Mouse (Mus musculus): ENCODE measurements at regions not wholly inside any gene's neighbourhood (a gene's known extent, or its start where the extent isn't known, plus 50 kb on each side); places are given as distances from the start of the nearest gene placed in this dataset.

DNA sequence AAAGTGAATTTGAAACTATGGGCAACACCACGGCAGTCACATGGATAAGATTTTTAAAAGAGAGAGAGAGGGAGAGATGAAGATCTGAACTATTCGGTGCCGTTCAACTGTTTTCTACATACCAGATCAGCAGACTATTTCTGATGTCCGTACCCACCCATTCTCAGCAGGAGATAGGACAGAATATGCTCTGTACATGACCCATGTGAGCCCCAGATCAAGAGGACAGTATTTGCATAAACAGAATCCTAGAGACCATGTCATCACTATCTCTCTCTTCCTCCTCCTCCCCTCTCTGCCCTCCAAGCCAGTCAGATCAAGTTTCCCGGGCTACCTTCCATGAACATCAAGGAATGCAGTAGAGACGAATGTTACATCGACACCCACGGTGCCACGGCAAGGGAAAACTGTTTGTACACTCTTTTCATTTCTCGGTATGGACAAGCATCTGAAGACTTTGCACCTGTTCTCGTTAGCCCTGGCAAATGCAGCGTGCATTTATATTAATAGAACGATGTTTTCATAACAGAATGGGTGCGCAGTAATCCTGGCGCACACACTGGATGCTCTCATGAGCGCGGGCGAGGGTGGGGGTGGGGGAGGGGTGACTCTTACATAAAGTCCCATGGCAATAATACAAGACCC is 177.7 kb downstream of the Rps12 start:
- H3K27ac ChIP-seq (ENCODE audit: insufficient read depth, low read depth, low read length, poor library complexity, severe bottlenecking) = no peak overlapping the region
- no peak overlapping the region for H3K4me3 ChIP-seq (ENCODE audit: insufficient read depth in 1 of 2, low read depth in 1 of 2, low read length in 2 of 2, poor library complexity in 1 of 2, severe bottlenecking in 1 of 2)
- no peak for DNase-seq (ENCODE audit: low read depth, low spot score)
- H3K36me3 ChIP-seq (ENCODE audit: control insufficient read depth, insufficient read depth, low read length, poor library complexity, severe bottlenecking) = no peaks in the 10 kb centered on the region
- no peak for TF ChIP-seq CHD2 (IDR thresholded peaks at IDR 0.05; ENCODE audit: low read depth, low read length)
- TF ChIP-seq ZNF384 (IDR thresholded peaks at IDR 0.05; ENCODE audit: low read depth, low read length) = no peak
- no peak for TF ChIP-seq HCFC1 (IDR thresholded peaks at IDR 0.05; ENCODE audit: borderline replicate concordance, insufficient read depth, low read length)
- no peak for TF ChIP-seq MAFK (IDR thresholded peaks at IDR 0.05; ENCODE audit: insufficient read depth, low read depth, low read length)
- no peak for TF ChIP-seq ZC3H11A (IDR thresholded peaks at IDR 0.05; ENCODE audit: borderline replicate concordance, low read depth, low read length)
- H3K4me1 ChIP-seq (ENCODE audit: control insufficient read depth in 2 of 2, insufficient read depth in 2 of 2, low read length in 2 of 2, poor library complexity in 1 of 2) = no peaks in the 10 kb centered on the region
- in situ Hi-C loops (cut with MboI; ENCODE audit: low sequenced_read_pairs in 2 of 2, unreplicated experiment in 2 of 2) = loop anchor here in 1 of 2 experiments (25.0 kb wide), 1 partner anchor 497 kb away; no protein-coding TSS in a partner anchor
- no peak overlapping the region for H3K9ac ChIP-seq (ENCODE audit: insufficient read depth, low read depth, low read length, poor library complexity, severe bottlenecking)
- no peaks in the 10 kb centered on the region for H3K9me3 ChIP-seq (ENCODE audit: control insufficient read depth, insufficient read depth, low read depth, low read length)

DNA sequence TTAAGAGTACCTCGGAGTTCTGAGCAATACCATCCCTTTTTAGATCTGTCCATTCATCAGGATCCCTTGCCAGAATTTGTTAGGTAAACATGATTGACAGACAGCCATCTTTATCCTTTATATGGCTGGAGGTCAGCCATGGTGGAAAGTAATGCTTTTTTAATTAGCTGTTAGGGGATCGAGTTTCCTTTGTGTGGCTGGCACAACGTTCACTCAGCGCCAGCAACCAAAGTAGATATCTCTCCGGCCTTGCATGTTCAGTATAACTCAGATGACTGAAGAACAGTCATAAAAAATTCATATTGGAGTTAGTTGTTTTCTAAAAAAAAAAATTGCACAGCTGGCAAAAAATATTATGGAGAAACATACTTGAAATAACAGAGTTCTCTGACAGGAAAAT is 186.4 kb downstream of the Rps12 start:
- Histone ChIP-seq H3K4me3 (ENCODE audit: insufficient read depth in 1 of 2, low read depth in 1 of 2, low read length in 2 of 2, poor library complexity in 1 of 2, severe bottlenecking in 1 of 2) (no peak overlapping the region), H3K36me3 (ENCODE audit: control insufficient read depth, insufficient read depth, low read length, poor library complexity, severe bottlenecking) (no peaks in the 10 kb centered on the region), H3K9me3 (ENCODE audit: control insufficient read depth, insufficient read depth, low read depth, low read length) (no peaks in the 10 kb centered on the region), H3K4me1 (ENCODE audit: control insufficient read depth in 2 of 2, insufficient read depth in 2 of 2, low read length in 2 of 2, poor library complexity in 1 of 2) (no peaks in the 10 kb centered on the region), H3K9ac (ENCODE audit: insufficient read depth, low read depth, low read length, poor library complexity, severe bottlenecking) (no peak overlapping the region), H3K27ac (ENCODE audit: insufficient read depth, low read depth, low read length, poor library complexity, severe bottlenecking) (no peak overlapping the region)
- in situ Hi-C loops (cut with MboI; ENCODE audit: low sequenced_read_pairs in 2 of 2, unreplicated experiment in 2 of 2) = loop anchor here in 1 of 2 experiments (25.0 kb wide), 1 partner anchor 488 kb away; no protein-coding TSS in a partner anchor
- no peak for DNase-seq (ENCODE audit: low read depth, low spot score)
- TF ChIP-seq CHD2 (IDR thresholded peaks at IDR 0.05; ENCODE audit: low read depth, low read length) = no peak
- no peak for TF ChIP-seq MAFK (IDR thresholded peaks at IDR 0.05; ENCODE audit: insufficient read depth, low read depth, low read length)
- no peak for TF ChIP-seq ZC3H11A (IDR thresholded peaks at IDR 0.05; ENCODE audit: borderline replicate concordance, low read depth, low read length)

GRCm38 (mm10) chr10:23595541-23595940 is 191.5 kb downstream of the Rps12 start:
- H3K27ac ChIP-seq (ENCODE audit: insufficient read depth, low read depth, low read length, poor library complexity, severe bottlenecking) = no peak overlapping the region
- H3K36me3 ChIP-seq (ENCODE audit: control insufficient read depth, insufficient read depth, low read length, poor library complexity, severe bottlenecking) = no peaks in the 10 kb centered on the region
- DNase-seq (ENCODE audit: low read depth, low spot score) = no peak

GRCm38 (mm10) chr10:23580230-23580629 is 206.8 kb downstream of the Rps12 start:
- no peak overlapping the region for H3K9ac ChIP-seq (ENCODE audit: insufficient read depth, low read depth, low read length, poor library complexity, severe bottlenecking)
- in situ Hi-C loops (cut with MboI; ENCODE audit: low sequenced_read_pairs in 2 of 2, unreplicated experiment in 2 of 2) = no loop called here
- no peak for DNase-seq (ENCODE audit: low read depth, low spot score)
- no peak overlapping the region for H3K4me3 ChIP-seq (ENCODE audit: insufficient read depth in 1 of 2, low read depth in 1 of 2, low read length in 2 of 2, poor library complexity in 1 of 2, severe bottlenecking in 1 of 2)
- H3K4me1 ChIP-seq (ENCODE audit: control insufficient read depth in 2 of 2, insufficient read depth in 2 of 2, low read length in 2 of 2, poor library complexity in 1 of 2) = no peaks in the 10 kb centered on the region
- no peaks in the 10 kb centered on the region for H3K9me3 ChIP-seq (ENCODE audit: control insufficient read depth, insufficient read depth, low read depth, low read length)
- TF ChIP-seq ZNF384 (IDR thresholded peaks at IDR 0.05; ENCODE audit: low read depth, low read length) (no peak), ZC3H11A (IDR thresholded peaks at IDR 0.05; ENCODE audit: borderline replicate concordance, low read depth, low read length) (no peak), MAFK (IDR thresholded peaks at IDR 0.05; ENCODE audit: insufficient read depth, low read depth, low read length) (no peak), HCFC1 (IDR thresholded peaks at IDR 0.05; ENCODE audit: borderline replicate concordance, insufficient read depth, low read length) (no peak), CHD2 (IDR thresholded peaks at IDR 0.05; ENCODE audit: low read depth, low read length) (no peak)
- no peak overlapping the region for H3K27ac ChIP-seq (ENCODE audit: insufficient read depth, low read depth, low read length, poor library complexity, severe bottlenecking)
- H3K36me3 ChIP-seq (ENCODE audit: control insufficient read depth, insufficient read depth, low read length, poor library complexity, severe bottlenecking) = no peaks in the 10 kb centered on the region

More at GRCm38 (mm10) chr10:23595541-23595940, 191.5 kb downstream of the Rps12 start:
- H3K4me3 ChIP-seq (ENCODE audit: insufficient read depth in 1 of 2, low read depth in 1 of 2, low read length in 2 of 2, poor library complexity in 1 of 2, severe bottlenecking in 1 of 2) = no peak overlapping the region
- in situ Hi-C loops (cut with MboI; ENCODE audit: low sequenced_read_pairs in 2 of 2, unreplicated experiment in 2 of 2) = no loop called here
- H3K4me1 ChIP-seq (ENCODE audit: control insufficient read depth in 2 of 2, insufficient read depth in 2 of 2, low read length in 2 of 2, poor library complexity in 1 of 2) = no peaks in the 10 kb centered on the region
- TF ChIP-seq MAFK (IDR thresholded peaks at IDR 0.05; ENCODE audit: insufficient read depth, low read depth, low read length) = no peak
- TF ChIP-seq ZC3H11A (IDR thresholded peaks at IDR 0.05; ENCODE audit: borderline replicate concordance, low read depth, low read length) = no peak
- no peak for TF ChIP-seq CHD2 (IDR thresholded peaks at IDR 0.05; ENCODE audit: low read depth, low read length)
- no peak for TF ChIP-seq HCFC1 (IDR thresholded peaks at IDR 0.05; ENCODE audit: borderline replicate concordance, insufficient read depth, low read length)
- no peak for TF ChIP-seq ZNF384 (IDR thresholded peaks at IDR 0.05; ENCODE audit: low read depth, low read length)
- no peak overlapping the region for H3K9ac ChIP-seq (ENCODE audit: insufficient read depth, low read depth, low read length, poor library complexity, severe bottlenecking)
- H3K9me3 ChIP-seq (ENCODE audit: control insufficient read depth, insufficient read depth, low read depth, low read length) = no peaks in the 10 kb centered on the region

Measured in ES-E14 (cell line).